Mouse (Mus musculus) frontal cortex, adult 2 months (tissue): ENCODE results near the gene Rer1. TPM values are rescaled to one million over a fixed set of nuclear protein-coding genes. Genes with fewer than 3 reads are reported as not detected.

Experiments
- DNase-seq, 2 experiments: peaks; one replicate each; pipeline ENCODE4 v3.0.0; 2022; ENCODE audit warnings: low spot score in 1 of 2; ENCODE audit errors: extremely low spot score in 1 of 2
- polyA plus RNA-seq: library from polyadenylated mRNA; depleted of rRNA; stranded (reverse); fragments of >200 nt; gene quantifications from 2 replicates; pipeline ENCODE4 v1.2.3, GENCODE M21; 2012; rRNA removed

The Rer1 gene
- polyA plus RNA-seq, 1 experiment, result 84.4 TPM

DNA sequence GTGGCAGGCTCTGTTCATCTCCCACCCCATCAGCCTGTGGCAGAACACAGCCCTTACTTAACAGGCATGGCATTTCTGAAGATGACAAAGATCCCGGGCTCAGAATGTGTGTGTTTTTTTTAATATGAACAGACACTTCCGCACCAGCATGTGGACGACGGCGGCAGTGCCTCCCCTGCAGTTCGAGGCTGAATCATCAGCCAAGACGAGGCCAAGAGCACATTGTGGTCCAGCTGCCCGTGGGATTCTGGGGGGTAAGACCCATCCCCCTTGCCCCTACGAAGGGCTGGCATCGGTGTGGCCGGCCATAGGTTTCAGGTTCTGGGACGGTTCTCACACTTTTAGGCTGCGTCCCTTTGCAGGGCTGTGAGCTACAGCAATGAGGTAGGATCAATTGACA lies 51.4 kb downstream of the Rer1 start:
- DNase-seq, result no peak

DNA sequence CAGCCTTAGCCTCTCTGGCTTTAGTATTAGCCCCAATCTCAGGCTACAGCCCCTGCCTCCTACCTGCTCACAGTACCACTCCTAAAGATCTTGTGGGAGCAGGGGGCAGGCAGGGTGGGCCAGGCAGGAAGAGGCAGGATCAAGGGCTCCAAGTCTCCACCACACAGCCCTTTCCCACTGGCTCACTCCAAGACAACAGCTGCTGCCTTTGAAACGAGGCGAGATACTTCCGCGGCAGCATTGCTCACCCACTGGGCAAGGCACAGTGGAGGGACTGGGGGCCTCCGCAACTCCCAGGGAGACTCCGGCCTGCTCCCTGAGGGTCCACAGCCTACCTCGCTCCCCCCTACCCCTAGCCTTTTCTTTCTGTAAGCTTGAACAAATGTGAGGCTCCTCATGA lies 52.0 kb downstream of the Rer1 start:
- no peak for DNase-seq

DNA sequence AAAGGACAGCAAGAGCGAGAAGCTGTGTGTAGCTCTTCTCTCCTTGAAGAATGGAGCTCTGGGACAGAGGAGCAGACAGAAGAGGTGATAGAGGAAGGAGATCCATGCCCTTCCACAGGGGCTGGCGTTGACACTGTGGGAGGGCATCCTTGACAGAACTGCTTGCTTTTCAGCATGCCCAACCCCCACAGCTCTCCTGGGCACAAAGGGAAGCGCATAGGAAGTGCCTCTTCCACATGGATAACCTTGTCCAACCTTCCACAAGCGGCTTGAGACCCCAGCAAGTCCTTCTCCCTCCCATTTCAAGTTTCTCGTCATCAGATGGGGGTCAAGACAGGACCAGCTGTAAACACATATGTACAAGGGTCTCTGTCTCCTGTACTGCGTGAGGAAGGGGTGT lies 53.1 kb downstream of the Rer1 start:
- DNase-seq, result no peak

DNA sequence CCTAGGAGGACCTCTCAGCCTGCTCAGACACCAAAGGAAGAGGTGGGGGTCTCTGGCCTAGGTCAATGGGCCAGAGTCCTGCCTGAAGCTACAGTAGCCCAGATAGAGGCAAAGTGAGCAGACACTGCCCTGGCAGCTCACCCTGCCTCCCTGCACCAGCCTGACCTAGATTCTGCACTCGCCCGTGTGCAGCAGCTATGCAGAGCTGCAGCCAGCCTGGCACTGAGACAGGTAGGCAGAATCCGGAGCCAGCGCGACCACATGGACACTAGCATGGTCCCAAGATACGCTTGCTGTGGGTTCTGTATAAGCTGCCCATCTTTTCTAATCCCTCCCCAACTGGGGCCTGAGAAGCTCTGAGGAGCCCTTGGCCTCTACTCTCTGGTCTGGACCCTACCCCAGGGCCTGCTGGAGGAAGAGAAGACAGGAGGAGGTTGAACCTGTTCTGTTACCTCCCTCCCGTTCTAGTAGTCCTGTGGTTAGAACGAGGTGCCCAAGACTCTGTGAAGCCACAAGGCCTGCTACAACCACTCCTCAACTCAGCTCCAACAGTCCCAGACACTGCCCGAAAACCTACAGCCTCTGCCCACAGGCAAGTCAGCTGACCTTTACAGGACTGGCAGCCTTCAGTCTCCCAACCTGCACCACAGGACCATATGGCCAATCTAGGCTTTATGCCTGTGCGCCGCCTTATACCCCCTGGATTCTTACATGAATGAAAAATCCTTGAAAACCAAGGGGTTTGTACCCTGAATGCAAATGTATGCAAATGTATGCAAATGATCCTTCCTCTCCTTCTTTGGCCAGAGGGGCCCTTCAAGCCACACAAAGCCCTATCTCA lies 61.8 kb downstream of the Rer1 start:
- DNase-seq, result no peak

Other genes with a start within 250 kb of the Rer1 start
- 2.1 and 2.3 TPM in 2 replicates for gene Ttc34, start 248.9 kb downstream of the Rer1 start, polyA plus RNA-seq
- 0.38 and 0.52 TPM in 2 replicates for gene Mmel1, start 216.8 kb downstream of the Rer1 start, polyA plus RNA-seq
- gene Fam213b, start 187.2 kb downstream of the Rer1 start, polyA plus RNA-seq, result 121 and 126 TPM in 2 replicates
- 1.7 and 1.9 TPM in 2 replicates for gene Tnfrsf14, start 157.8 kb downstream of the Rer1 start, polyA plus RNA-seq
- gene Hes5, start 125.5 kb downstream of the Rer1 start, polyA plus RNA-seq, result 45.3 and 68.8 TPM in 2 replicates
- 73.0 and 76.7 TPM in 2 replicates for gene Pank4, start 122.3 kb downstream of the Rer1 start, polyA plus RNA-seq
- gene Plch2, start 29.6 kb downstream of the Rer1 start, polyA plus RNA-seq, result 89.8 and 98.3 TPM in 2 replicates
- gene Pex10, start 19.4 kb downstream of the Rer1 start, polyA plus RNA-seq, result 16.7 and 21.1 TPM in 2 replicates
- gene Morn1, start 195 bp upstream of the Rer1 start, polyA plus RNA-seq, result 18.6 and 22.0 TPM in 2 replicates
- 76.4 and 78.3 TPM in 2 replicates for gene Ski, start 136.2 kb upstream of the Rer1 start, polyA plus RNA-seq
- 41.0 and 42.9 TPM in 2 replicates for gene Faap20, start 163.4 kb upstream of the Rer1 start, polyA plus RNA-seq